Mouse (Mus musculus) cerebellum, adult 2 months (tissue): Measurements from ENCODE around the gene Tuba1b. TPM values are rescaled to one million over a fixed set of nuclear protein-coding genes. Genes with fewer than 3 reads are reported as not detected.
A peak's percentile ranks its signal among the peaks of the same experiment; 100 is the strongest.

Source experiments
- DNase-seq, 2 experiments: peaks; one replicate each; pipeline ENCODE4 v3.0.0; 2021
- H3K27ac ChIP-seq: fragments of 200-500 bp; 2 replicates; pipeline ENCODE4 v1.5.1; 2012; ENCODE audit warnings: low read length, control low read depth, inconsistent platforms; ENCODE audit not compliant: insufficient read depth
- H3K27me3 ChIP-seq: fragments of 200-500 bp; 2 replicates; pipeline ENCODE4 v1.6.1; 2012; ENCODE audit warnings: inconsistent platforms, mild to moderate bottlenecking, low read length, moderate library complexity; ENCODE audit not compliant: control insufficient read depth, insufficient read depth
- H3K4me1 ChIP-seq: fragments of 200-500 bp; 2 replicates; pipeline ENCODE4 v1.6.1; 2011; ENCODE audit warnings: low read length; ENCODE audit not compliant: control insufficient read depth, insufficient read depth
- H3K4me3 ChIP-seq: fragments of 200-500 bp; replicated peaks from 2 replicates; pipeline ENCODE3; 2011; ENCODE audit warnings: mild to moderate bottlenecking, low read depth, low read length, control low read depth; ENCODE audit not compliant: insufficient read depth
- CTCF ChIP-seq: fragments of 200-500 bp; IDR thresholded peaks from 2 replicates; pipeline ENCODE4 v1.5.1; 2011; ENCODE audit warnings: low read depth, mild to moderate bottlenecking, control low read depth, low read length, moderate library complexity, borderline replicate concordance; ENCODE audit not compliant: insufficient read depth
- POLR2A ChIP-seq: fragments of 200-500 bp; IDR thresholded peaks from 2 replicates; pipeline ENCODE4 v1.6.1; 2011; ENCODE audit warnings: low read length, control low read depth, borderline replicate concordance; ENCODE audit not compliant: insufficient read depth
- WGBS: fragments of 180-500 bp; shearing (Covaris S2); methylation state at CpG from one replicate; pipeline ENCODE4 v1.1.7; 2018; 5-methylcytosine and 5-hydroxymethylcytosine counted together
- polyA plus RNA-seq: library from polyadenylated mRNA; depleted of rRNA; stranded (reverse); fragments of >200 nt; gene quantifications from 2 replicates; pipeline ENCODE4 v1.2.3, GENCODE M21; 2012

Tuba1b gene
- polyA plus RNA-seq, 1 experiment, result 1,352 TPM

GRCm38 (mm10) chr15:98917538-98918498 lies 16.5 kb downstream of the Tuba1b start, which contains the start of gene Lmbr1l:
Gene Lmbr1l, minus strand, starts transcription at chr15:98918231.
- DNase-seq, result peak; percentile 99 to 100
- no peaks in the 10 kb centered on the region for H3K27me3 ChIP-seq
- under 1% methylated on average over 82 of the region's 82 CpGs for WGBS
- H3K4me1 ChIP-seq, result peaks cover 4% of the 10 kb centered on the region; the same call in 1 of the 2 replicates
- TF ChIP-seq POLR2A (peak; percentile 85; the same call in 1 of the 2 replicates), CTCF (no peak)
- peak within 1 kb of the TSS; percentile 57; the same call in 1 of the 2 replicates for H3K27ac ChIP-seq
- H3K4me3 ChIP-seq, result peak within 1 kb of the TSS; percentile 80

- under 1% methylated on average over 14 of the region's 14 CpGs for WGBS
- no peak for DNase-seq
- H3K4me3 ChIP-seq, result peak overlapping the region; percentile 80
- TF ChIP-seq POLR2A (no peak), CTCF (no peak)
- peaks cover 4% of the 10 kb centered on the region; the same call in 1 of the 2 replicates for H3K4me1 ChIP-seq
- H3K27ac ChIP-seq, result no peak overlapping the region
- no peaks in the 10 kb centered on the region for H3K27me3 ChIP-seq
Observed at GRCm38 (mm10) chr15:98917091-98917490, 17.3 kb downstream of the Tuba1b start.

- Histone ChIP-seq H3K4me1 (peaks cover 4% of the 10 kb centered on the region; the same call in 1 of the 2 replicates), H3K27ac (no peak overlapping the region), H3K27me3 (no peaks in the 10 kb centered on the region), H3K4me3 (no peak overlapping the region)
- 91% methylated on average over 4 of the region's 4 CpGs for WGBS
- no peak for DNase-seq
- TF ChIP-seq CTCF, result no peak
- no peak for TF ChIP-seq POLR2A
Observed at GRCm38 (mm10) chr15:98916016-98916415, 18.3 kb downstream of the Tuba1b start.

- 90% methylated on average over 6 of the region's 6 CpGs for WGBS
- peaks cover 4% of the 10 kb centered on the region; the same call in 1 of the 2 replicates for H3K4me1 ChIP-seq
- H3K27me3 ChIP-seq, result no peaks in the 10 kb centered on the region
- H3K27ac ChIP-seq, result no peak overlapping the region
- no peak overlapping the region for H3K4me3 ChIP-seq
- no peak for TF ChIP-seq CTCF
- no peak for TF ChIP-seq POLR2A
- DNase-seq, result no peak
Observed at GRCm38 (mm10) chr15:98914903-98915302, 19.5 kb downstream of the Tuba1b start.

- Histone ChIP-seq H3K27me3 (no peaks in the 10 kb centered on the region), H3K27ac (no peak overlapping the region), H3K4me1 (no peaks in the 10 kb centered on the region), H3K4me3 (no peak overlapping the region)
- DNase-seq, result no peak
- TF ChIP-seq POLR2A (no peak), CTCF (peak; percentile 72)
- WGBS, result 32% methylated on average over 10 of the region's 10 CpGs
Observed at GRCm38 (mm10) chr15:98904692-98905091, 29.7 kb downstream of the Tuba1b start.

GRCm38 (mm10) chr15:98902600-98902999 lies 31.8 kb downstream of the Tuba1b start:
- no peak overlapping the region for H3K4me3 ChIP-seq
- H3K27me3 ChIP-seq, result no peaks in the 10 kb centered on the region; the same call in 1 of the 2 replicates
- no peaks in the 10 kb centered on the region; the same call in 1 of the 2 replicates for H3K4me1 ChIP-seq
- no peak for DNase-seq
- WGBS, result 90% methylated on average over 2 of the region's 2 CpGs
- TF ChIP-seq POLR2A (no peak), CTCF (no peak)
- H3K27ac ChIP-seq, result no peak overlapping the region

- 62% methylated on average over 1 of the region's 1 CpGs for WGBS
- TF ChIP-seq CTCF (no peak), POLR2A (no peak)
- no peaks in the 10 kb centered on the region; the same call in 1 of the 2 replicates for H3K27me3 ChIP-seq
- DNase-seq, result no peak
- H3K4me1 ChIP-seq, result no peaks in the 10 kb centered on the region; the same call in 1 of the 2 replicates
- no peak overlapping the region for H3K27ac ChIP-seq
- H3K4me3 ChIP-seq, result no peak overlapping the region
Observed at GRCm38 (mm10) chr15:98901530-98901929, 32.8 kb downstream of the Tuba1b start.
